Mouse (Mus musculus) intestine, embryonic 16.5 days (tissue): Measurements from ENCODE around the gene Gm43518. TPM values are rescaled to one million over a fixed set of nuclear protein-coding genes. Genes with fewer than 3 reads are reported as not detected.
A peak's percentile ranks its signal among the peaks of the same experiment; 100 is the strongest.

ENCODE experiments used
- ATAC-seq: fragments of 200-750 bp; cut with Nextera tagmentation; 2 replicates; pipeline ENCODE4 v1.8.0; 2017; ENCODE audit warnings: moderate TSS enrichment, moderate library complexity
- H3K27ac ChIP-seq: fragments of 300-500 bp; sonication (generic); 2 replicates; pipeline ENCODE4 v1.5.1; 2014; ENCODE audit warnings: mild to moderate bottlenecking, low read length
- H3K27me3 ChIP-seq: fragments of 300-500 bp; sonication (generic); replicated peaks from 2 replicates; pipeline ENCODE4 v1.6.1; 2014; ENCODE audit warnings: low read length, control low read depth, mixed read lengths; ENCODE audit not compliant: control insufficient read depth, insufficient read depth
- H3K36me3 ChIP-seq: fragments of 300-500 bp; sonication (generic); 2 replicates; pipeline ENCODE4 v1.6.1; 2014; ENCODE audit warnings: low read length, control low read depth; ENCODE audit not compliant: control insufficient read depth, insufficient read depth
- H3K4me1 ChIP-seq: fragments of 300-500 bp; sonication (generic); 2 replicates; pipeline ENCODE4 v1.6.1; 2014; ENCODE audit warnings: low read length, control low read depth, mixed read lengths; ENCODE audit not compliant: control insufficient read depth, insufficient read depth
- H3K4me2 ChIP-seq: fragments of 300-500 bp; sonication (generic); 2 replicates; pipeline ENCODE4 v1.6.1; 2014; ENCODE audit warnings: low read depth, low read length, control low read depth
- H3K4me3 ChIP-seq: fragments of 300-500 bp; sonication (generic); 2 replicates; pipeline ENCODE4 v1.5.1; 2014; ENCODE audit warnings: mild to moderate bottlenecking, low read length
- H3K9ac ChIP-seq: fragments of 300-500 bp; sonication (generic); 2 replicates; pipeline ENCODE4 v1.6.1; 2014; ENCODE audit warnings: low read depth, low read length
- H3K9me3 ChIP-seq: fragments of 300-500 bp; sonication (generic); 2 replicates; pipeline ENCODE4 v1.6.1; 2016; ENCODE audit warnings: low read length, control low read depth; ENCODE audit not compliant: control insufficient read depth
- WGBS: fragments of 180-500 bp; shearing (Covaris S2); extraction: QIAGEN DNeasy Blood & Tissue Kit; methylation state at CpG from one replicate; pipeline ENCODE4 v1.1.7; 2014; 5-methylcytosine and 5-hydroxymethylcytosine counted together
- polyA plus RNA-seq: library from polyadenylated mRNA; unstranded; fragments of >200 nt; fragmentation: Nextera tagmentation; extraction: Ambion mirVana; gene quantifications from 2 replicates; pipeline ENCODE4 v1.2.1, GENCODE M21; 2015

Gene Gm43518
- polyA plus RNA-seq, 1 experiment from 2014 or later, result 1.2 TPM

DNA sequence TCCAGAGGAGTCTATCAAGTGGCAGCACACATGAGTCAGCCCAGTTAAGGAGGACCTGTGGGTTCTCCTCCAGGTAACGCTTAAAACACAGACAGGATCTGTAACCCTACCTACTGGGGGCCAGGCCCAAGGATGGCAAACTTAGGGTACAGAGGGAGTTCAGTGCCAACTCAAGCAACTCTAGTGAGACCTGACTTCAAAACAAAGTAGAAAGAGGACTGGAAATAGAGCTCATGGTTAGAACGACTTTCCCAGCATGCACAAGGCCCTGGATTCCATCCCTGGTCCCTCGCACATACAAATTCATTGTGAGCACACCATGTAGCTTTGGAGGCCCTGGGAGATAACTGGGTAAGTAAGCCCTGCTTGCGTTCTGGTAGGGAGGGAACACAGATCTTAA, 43.4 kb downstream of the Gm43518 start:
- H3K4me1 ChIP-seq, result peaks cover 13% of the 10 kb centered on the region; the same call in 1 of the 2 replicates
- H3K9me3 ChIP-seq, result no peaks in the 10 kb centered on the region
- no peaks in the 10 kb centered on the region for H3K36me3 ChIP-seq
- H3K27ac ChIP-seq, result no peak overlapping the region
- 88% methylated on average over 4 of the region's 4 CpGs for WGBS
- ATAC-seq, result no peak
- no peak overlapping the region for H3K4me3 ChIP-seq
- no peak overlapping the region for H3K9ac ChIP-seq
- no peak overlapping the region for H3K4me2 ChIP-seq
- H3K27me3 ChIP-seq, result no peaks in the 10 kb centered on the region

GRCm38 (mm10) chr5:123972453-123972852, 45.2 kb downstream of the Gm43518 start:
- Histone ChIP-seq H3K4me2 (no peak overlapping the region), H3K27me3 (no peaks in the 10 kb centered on the region), H3K27ac (no peak overlapping the region), H3K4me1 (peaks cover 16% of the 10 kb centered on the region; the same call in 1 of the 2 replicates), H3K4me3 (no peak overlapping the region), H3K9ac (no peak overlapping the region), H3K9me3 (no peaks in the 10 kb centered on the region), H3K36me3 (no peaks in the 10 kb centered on the region)
- ATAC-seq, result no peak
- 63% methylated on average over 6 of the region's 6 CpGs for WGBS

DNA sequence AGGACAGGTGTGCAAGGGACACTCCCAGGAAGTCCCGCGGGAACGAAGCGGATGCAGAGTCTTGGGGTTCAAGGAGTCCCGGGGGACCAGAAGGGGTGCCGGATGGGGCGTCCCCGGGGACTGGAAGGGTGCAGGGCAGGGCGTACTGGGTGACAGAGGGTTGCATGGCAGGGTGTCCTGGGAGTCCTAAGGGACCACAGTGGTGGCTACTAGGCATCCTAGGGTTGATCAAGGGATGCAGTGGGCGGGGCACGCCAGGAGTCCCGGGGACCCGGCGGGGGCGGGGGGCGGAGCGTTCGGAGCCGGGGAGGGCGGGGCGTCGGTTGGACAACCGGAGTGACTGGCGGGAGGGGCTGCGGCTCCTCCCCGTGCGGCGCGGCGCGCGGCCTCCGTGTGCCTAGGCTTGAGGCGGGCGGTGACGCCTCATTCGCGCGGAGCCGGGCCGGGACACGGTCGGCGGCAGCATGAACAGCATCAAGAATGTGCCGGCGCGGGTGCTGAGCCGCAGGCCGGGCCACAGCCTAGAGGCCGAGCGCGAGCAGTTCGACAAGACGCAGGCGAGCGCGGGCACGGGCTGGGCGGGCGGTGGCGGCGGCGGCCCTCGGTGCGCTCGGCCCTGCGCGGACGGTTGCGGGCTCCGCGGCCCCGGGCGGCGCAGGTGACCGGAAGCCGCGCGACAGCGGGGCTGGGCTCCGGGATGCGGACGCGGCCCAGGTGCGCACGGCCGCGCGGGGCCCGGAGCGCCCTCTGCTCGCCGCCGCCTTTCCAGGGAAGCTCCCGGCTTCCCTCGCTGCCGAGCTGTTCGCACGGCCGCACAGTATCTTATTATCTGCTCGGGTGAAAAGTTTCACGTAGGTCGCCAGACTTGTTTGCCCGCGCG, 46.3 kb downstream of the Gm43518 start, which contains the start of gene Hip1r:
Hip1r (plus strand) TSS at position 330 of the 880 bp plus-strand sequence.
- peak within 1 kb of the TSS; percentile 72 for H3K4me3 ChIP-seq
- H3K36me3 ChIP-seq, result no peaks in the 10 kb centered on the region
- peak within 1 kb of the TSS; percentile 70 for H3K27ac ChIP-seq
- peak within 1 kb of the TSS; percentile 81 for H3K4me2 ChIP-seq
- WGBS, result 2% methylated on average over 76 of the region's 106 CpGs
- H3K9ac ChIP-seq, result peak within 1 kb of the TSS; percentile 82
- no peaks in the 10 kb centered on the region for H3K27me3 ChIP-seq
- peak; percentile 73 for ATAC-seq
- peaks cover 24% of the 10 kb centered on the region; the same call in 1 of the 2 replicates for H3K4me1 ChIP-seq
- no peaks in the 10 kb centered on the region for H3K9me3 ChIP-seq

DNA sequence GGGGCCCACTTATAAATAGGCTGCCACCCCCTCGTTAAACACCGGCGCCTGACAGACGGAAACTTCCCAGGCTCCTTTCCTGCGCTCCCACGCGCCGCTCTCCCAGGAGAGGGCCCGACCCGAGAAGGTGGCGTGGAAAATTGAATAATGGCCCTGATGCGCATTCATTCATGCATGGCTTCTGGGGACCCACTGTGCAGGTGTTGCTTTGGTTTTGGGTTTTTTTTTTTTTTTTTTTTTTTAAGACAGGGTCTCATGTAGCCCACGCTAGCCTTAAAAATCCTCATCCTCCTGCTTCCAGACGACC, 46.9 kb downstream of the Gm43518 start:
- no peak for ATAC-seq
- Histone ChIP-seq H3K36me3 (no peaks in the 10 kb centered on the region), H3K27ac (peak overlapping the region; percentile 70), H3K4me1 (peaks cover 23% of the 10 kb centered on the region; the same call in 1 of the 2 replicates), H3K9ac (peak overlapping the region; percentile 82), H3K9me3 (no peaks in the 10 kb centered on the region), H3K27me3 (no peaks in the 10 kb centered on the region), H3K4me2 (peak overlapping the region; percentile 81), H3K4me3 (peak overlapping the region; percentile 72)
- under 1% methylated on average over 14 of the region's 14 CpGs for WGBS

- ATAC-seq, result no peak
- WGBS, result 19% methylated on average over 11 of the region's 11 CpGs
Observed at GRCm38 (mm10) chr5:123974616-123975111, 47.4 kb downstream of the Gm43518 start.

DNA sequence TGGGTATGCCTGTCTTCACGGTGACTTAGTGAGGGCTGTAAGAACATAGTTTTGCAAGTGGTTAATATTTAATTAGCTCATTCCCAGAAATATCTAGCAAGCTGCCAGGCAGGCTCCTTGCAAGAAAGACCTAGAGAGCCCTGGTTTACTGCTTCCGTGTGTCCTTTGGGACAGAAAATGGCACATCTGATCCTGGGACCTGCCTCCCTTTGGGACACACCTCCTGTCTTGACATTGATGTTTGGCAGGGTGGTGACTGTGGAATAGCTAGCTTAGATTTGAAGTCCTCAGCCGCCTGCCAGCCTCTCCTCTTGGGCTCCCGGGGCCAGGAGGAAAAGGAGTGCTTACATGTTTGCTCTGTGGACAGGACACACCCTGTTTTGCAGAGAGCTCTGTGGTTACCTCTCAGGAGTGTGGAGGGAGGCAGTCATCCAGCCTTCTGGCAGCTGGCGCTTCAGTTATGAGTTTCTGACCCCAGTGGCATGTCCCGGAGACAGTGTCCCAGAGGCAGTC, 48.5 kb downstream of the Gm43518 start:
- H3K27me3 ChIP-seq, result no peaks in the 10 kb centered on the region
- H3K4me3 ChIP-seq, result peak overlapping the region; percentile 72
- H3K4me1 ChIP-seq, result peaks cover 22% of the 10 kb centered on the region; the same call in 1 of the 2 replicates
- ATAC-seq, result peak; percentile 62
- peak overlapping the region; percentile 70 for H3K27ac ChIP-seq
- H3K9ac ChIP-seq, result no peak overlapping the region
- 44% methylated on average over 6 of the region's 6 CpGs for WGBS
- no peaks in the 10 kb centered on the region for H3K9me3 ChIP-seq
- peak overlapping the region; percentile 81 for H3K4me2 ChIP-seq
- H3K36me3 ChIP-seq, result no peaks in the 10 kb centered on the region

More at GRCm38 (mm10) chr5:123974616-123975111, 47.4 kb downstream of the Gm43518 start:
- Histone ChIP-seq H3K4me3 (peak overlapping the region; percentile 72), H3K27ac (peak overlapping the region; percentile 70), H3K36me3 (no peaks in the 10 kb centered on the region), H3K9ac (peak overlapping the region; percentile 82), H3K4me2 (peak overlapping the region; percentile 81), H3K27me3 (no peaks in the 10 kb centered on the region), H3K9me3 (no peaks in the 10 kb centered on the region), H3K4me1 (peaks cover 22% of the 10 kb centered on the region; the same call in 1 of the 2 replicates)

GRCm38 (mm10) chr5:123977231-123977630, 50.0 kb downstream of the Gm43518 start:
- peaks cover 22% of the 10 kb centered on the region; the same call in 1 of the 2 replicates for H3K4me1 ChIP-seq
- peak overlapping the region; percentile 42 for H3K4me2 ChIP-seq

GRCm38 (mm10) chr5:123978131-123978530, 50.9 kb downstream of the Gm43518 start:
- H3K9ac ChIP-seq, result no peak overlapping the region
- H3K9me3 ChIP-seq, result no peaks in the 10 kb centered on the region
- H3K4me1 ChIP-seq, result peaks cover 22% of the 10 kb centered on the region; the same call in 1 of the 2 replicates
- 76% methylated on average over 5 of the region's 5 CpGs for WGBS
- no peak for ATAC-seq
- no peak overlapping the region for H3K4me2 ChIP-seq
- no peak overlapping the region; the same call in 1 of the 2 replicates for H3K27ac ChIP-seq
- H3K36me3 ChIP-seq, result no peaks in the 10 kb centered on the region
- H3K4me3 ChIP-seq, result no peak overlapping the region
- no peaks in the 10 kb centered on the region for H3K27me3 ChIP-seq

More at GRCm38 (mm10) chr5:123977231-123977630, 50.0 kb downstream of the Gm43518 start:
- Histone ChIP-seq H3K27ac (peak overlapping the region; percentile 38), H3K9ac (peak overlapping the region; percentile 26), H3K36me3 (no peaks in the 10 kb centered on the region), H3K9me3 (no peaks in the 10 kb centered on the region), H3K4me3 (peak overlapping the region; percentile 14; the same call in 1 of the 2 replicates), H3K27me3 (no peaks in the 10 kb centered on the region)
- WGBS, result 32% methylated on average over 3 of the region's 3 CpGs
- no peak for ATAC-seq

DNA sequence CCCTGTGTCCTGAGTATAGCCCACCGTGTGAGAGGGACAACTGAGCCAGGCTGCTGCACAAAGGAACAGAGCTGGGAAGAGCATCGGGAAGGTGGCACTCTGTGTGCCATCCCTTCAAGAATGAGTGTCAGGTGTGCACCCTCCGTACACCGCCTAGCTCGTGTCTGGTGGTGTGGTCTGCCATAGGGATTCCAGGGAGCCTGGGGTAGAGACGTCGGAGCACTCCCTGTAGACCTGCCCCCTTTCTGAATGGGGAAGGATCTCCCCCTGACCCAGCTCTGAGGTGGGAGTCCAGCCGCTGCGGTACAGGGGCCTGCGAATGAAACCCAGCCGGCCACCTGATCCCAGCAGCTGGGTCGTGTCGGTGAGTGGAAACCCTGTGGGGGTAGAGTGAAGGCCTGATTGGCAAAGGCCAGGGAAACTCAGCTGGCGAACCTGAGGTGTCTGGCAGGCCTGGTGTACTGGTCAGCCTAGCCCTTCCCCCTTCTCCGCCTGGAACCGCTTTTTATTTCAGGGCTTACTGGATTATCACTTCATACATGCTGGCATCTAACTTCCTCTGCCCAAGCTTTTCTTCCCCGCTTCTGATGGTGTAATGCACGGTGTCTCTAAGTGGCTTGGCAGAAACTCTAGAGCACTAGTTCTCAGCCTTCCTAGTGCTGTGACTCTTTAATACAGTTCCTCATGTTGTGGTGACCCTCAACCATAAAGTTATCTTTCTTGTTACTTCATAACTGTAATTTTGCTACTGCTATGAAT, 52.2 kb downstream of the Gm43518 start:
- H3K9me3 ChIP-seq, result no peaks in the 10 kb centered on the region
- no peak overlapping the region for H3K9ac ChIP-seq
- 80% methylated on average over 18 of the region's 18 CpGs for WGBS
- ATAC-seq, result no peak
- no peaks in the 10 kb centered on the region for H3K36me3 ChIP-seq
- H3K27ac ChIP-seq, result no peak overlapping the region
- peaks cover 23% of the 10 kb centered on the region for H3K4me1 ChIP-seq
- H3K27me3 ChIP-seq, result no peaks in the 10 kb centered on the region
- H3K4me2 ChIP-seq, result no peak overlapping the region
- H3K4me3 ChIP-seq, result no peak overlapping the region
